Mouse (Mus musculus) heart, embryonic 12.5 days (tissue): ENCODE results near the gene Ndufaf7. TPM values are rescaled to one million over a fixed set of nuclear protein-coding genes. Genes with fewer than 3 reads are reported as not detected.
A peak's percentile ranks its signal among the peaks of the same experiment; 100 is the strongest.

Source experiments
- ATAC-seq: fragments of 200-750 bp; cut with Nextera tagmentation; 2 replicates; pipeline ENCODE4 v1.8.0; 2017; ENCODE audit warnings: moderate TSS enrichment, moderate library complexity; ENCODE audit not compliant: insufficient number of reproducible peaks, low FRiP score
- H3K27ac ChIP-seq: fragments of 300-500 bp; sonication (generic); 2 replicates; pipeline ENCODE4 v1.5.1; 2016; ENCODE audit warnings: mild to moderate bottlenecking, moderate library complexity; ENCODE audit not compliant: poor library complexity, severe bottlenecking
- H3K27me3 ChIP-seq: fragments of 300-500 bp; sonication (generic); replicated peaks from 2 replicates; pipeline ENCODE4 v1.6.1; 2016; ENCODE audit warnings: mild to moderate bottlenecking, moderate library complexity
- H3K36me3 ChIP-seq: fragments of 300-500 bp; sonication (generic); 2 replicates; pipeline ENCODE4 v1.6.1; 2016; ENCODE audit warnings: mild to moderate bottlenecking, moderate library complexity
- H3K4me1 ChIP-seq: fragments of 300-500 bp; sonication (generic); replicated peaks from 2 replicates; pipeline ENCODE4 v1.6.1; 2016; ENCODE audit warnings: mild to moderate bottlenecking
- H3K4me2 ChIP-seq: fragments of 300-500 bp; sonication (generic); 2 replicates; pipeline ENCODE4 v1.6.1; 2016; ENCODE audit warnings: mild to moderate bottlenecking, moderate library complexity
- H3K4me3 ChIP-seq: fragments of 300-500 bp; sonication (generic); 2 replicates; pipeline ENCODE4 v1.5.1; 2016; ENCODE audit warnings: mild to moderate bottlenecking
- H3K9ac ChIP-seq: fragments of 300-500 bp; sonication (generic); 2 replicates; pipeline ENCODE4 v1.6.1; 2016; ENCODE audit warnings: mild to moderate bottlenecking, moderate library complexity
- H3K9me3 ChIP-seq: fragments of 300-500 bp; sonication (generic); replicated peaks from 2 replicates; pipeline ENCODE4 v1.6.1; 2016; ENCODE audit warnings: mild to moderate bottlenecking, moderate library complexity
- WGBS: fragments of 180-500 bp; shearing (Covaris S2); methylation state at CpG from one replicate; pipeline ENCODE4 v1.1.7; 2016; 5-methylcytosine and 5-hydroxymethylcytosine counted together
- polyA plus RNA-seq: library from polyadenylated mRNA; unstranded; fragments of >200 nt; fragmentation: Nextera tagmentation; extraction: Ambion mirVana; gene quantifications from 2 replicates; pipeline ENCODE4 v1.2.1, GENCODE M21; 2016

Gene Ndufaf7
- polyA plus RNA-seq, result 61.2 and 65.4 TPM in 2 replicates

GRCm38 (mm10) chr17:78936466-78937228, at the start of gene Ndufaf7, which contains the start of gene Cebpz:
Gene Ndufaf7, plus strand, starts transcription at chr17:78937136.
Gene Cebpz, minus strand, starts transcription at chr17:78937066.
- ATAC-seq, result peak; percentile 97
- Histone ChIP-seq H3K27ac (peak within 1 kb of the TSS; percentile 32; the same call in 1 of the 2 replicates), H3K27me3 (no peaks in the 10 kb centered on the region), H3K9me3 (no peaks in the 10 kb centered on the region), H3K4me1 (peaks cover 20% of the 10 kb centered on the region), H3K9ac (peak within 1 kb of the TSS; percentile 83), H3K4me2 (peak within 1 kb of the TSS; percentile 90), H3K4me3 (peak within 1 kb of the TSS; percentile 91), H3K36me3 (peaks cover 47% of the 10 kb centered on the region)
- under 1% methylated on average over 45 of the region's 45 CpGs for WGBS

- ATAC-seq, result no peak
- no peak overlapping the region for H3K4me2 ChIP-seq
- no peaks in the 10 kb centered on the region for H3K9me3 ChIP-seq
- H3K4me1 ChIP-seq, result no peaks in the 10 kb centered on the region
- H3K4me3 ChIP-seq, result no peak overlapping the region
- H3K27ac ChIP-seq, result no peak overlapping the region
- WGBS, result 81% methylated on average over 4 of the region's 4 CpGs
- H3K36me3 ChIP-seq, result no peaks in the 10 kb centered on the region
- no peak overlapping the region for H3K9ac ChIP-seq
- no peaks in the 10 kb centered on the region for H3K27me3 ChIP-seq
These were observed 48.4 kb upstream of the Ndufaf7 start for GRCm38 (mm10) chr17:78888554-78888953.

- 52% methylated on average over 3 of the region's 3 CpGs for WGBS
- H3K4me3 ChIP-seq, result no peak overlapping the region
These were observed 47.8 kb upstream of the Ndufaf7 start for GRCm38 (mm10) chr17:78889184-78889583.

GRCm38 (mm10) chr17:78891020-78891419, 45.9 kb upstream of the Ndufaf7 start:
- H3K4me3 ChIP-seq, result no peak overlapping the region
- WGBS, result 74% methylated on average over 9 of the region's 9 CpGs
- no peak overlapping the region for H3K27ac ChIP-seq
- no peaks in the 10 kb centered on the region for H3K36me3 ChIP-seq
- no peak overlapping the region for H3K9ac ChIP-seq
- H3K9me3 ChIP-seq, result no peaks in the 10 kb centered on the region
- H3K4me2 ChIP-seq, result no peak overlapping the region
- H3K4me1 ChIP-seq, result 0 out of 2 replicates have a peak, but pooled peaks cover 4% of the 10 kb centered on the region
- H3K27me3 ChIP-seq, result no peaks in the 10 kb centered on the region
- ATAC-seq, result no peak

More at GRCm38 (mm10) chr17:78889184-78889583, 47.8 kb upstream of the Ndufaf7 start:
- no peaks in the 10 kb centered on the region for H3K36me3 ChIP-seq
- H3K27ac ChIP-seq, result no peak overlapping the region
- H3K4me2 ChIP-seq, result no peak overlapping the region
- H3K4me1 ChIP-seq, result no peaks in the 10 kb centered on the region
- no peak overlapping the region for H3K9ac ChIP-seq
- no peaks in the 10 kb centered on the region for H3K27me3 ChIP-seq
- no peaks in the 10 kb centered on the region for H3K9me3 ChIP-seq
- no peak for ATAC-seq

GRCm38 (mm10) chr17:78894991-78895390, 41.9 kb upstream of the Ndufaf7 start:
- Histone ChIP-seq H3K4me1 (0 out of 2 replicates have a peak, but pooled peaks cover 4% of the 10 kb centered on the region), H3K4me2 (peak overlapping the region; percentile 60), H3K36me3 (no peaks in the 10 kb centered on the region), H3K9me3 (no peaks in the 10 kb centered on the region), H3K27ac (no peak overlapping the region), H3K4me3 (no peak overlapping the region), H3K9ac (no peak overlapping the region), H3K27me3 (no peaks in the 10 kb centered on the region)
- ATAC-seq, result no peak
- 72% methylated on average over 7 of the region's 7 CpGs for WGBS

- Histone ChIP-seq H3K27me3 (no peaks in the 10 kb centered on the region), H3K4me3 (0 out of 2 replicates have a peak overlapping the region, but pooled peaks have one; percentile 23), H3K36me3 (no peaks in the 10 kb centered on the region), H3K4me1 (0 out of 2 replicates have a peak, but pooled peaks cover 4% of the 10 kb centered on the region), H3K9ac (no peak overlapping the region), H3K27ac (no peak overlapping the region), H3K4me2 (peak overlapping the region; percentile 60), H3K9me3 (0 out of 2 replicates have a peak, but pooled peaks cover 4% of the 10 kb centered on the region)
- ATAC-seq, result 0 out of 2 replicates have a peak, but pooled peaks have one; percentile 22
- WGBS, result 29% methylated on average over 8 of the region's 8 CpGs
These were observed 41.5 kb upstream of the Ndufaf7 start for GRCm38 (mm10) chr17:78895394-78895793.

- H3K4me1 ChIP-seq, result no peaks in the 10 kb centered on the region
- H3K27ac ChIP-seq, result no peak overlapping the region
- no peak overlapping the region for H3K4me2 ChIP-seq
- H3K36me3 ChIP-seq, result no peaks in the 10 kb centered on the region
- no peak overlapping the region for H3K4me3 ChIP-seq
- H3K9ac ChIP-seq, result no peak overlapping the region
- 0 out of 2 replicates have a peak, but pooled peaks cover 4% of the 10 kb centered on the region for H3K9me3 ChIP-seq
- H3K27me3 ChIP-seq, result no peaks in the 10 kb centered on the region
- ATAC-seq, result no peak
- WGBS, result 56% methylated on average over 2 of the region's 2 CpGs
These were observed 33.8 kb upstream of the Ndufaf7 start for GRCm38 (mm10) chr17:78903158-78903557.

- Histone ChIP-seq H3K36me3 (no peaks in the 10 kb centered on the region), H3K27me3 (no peaks in the 10 kb centered on the region), H3K4me3 (no peak within 1 kb of the TSS), H3K27ac (no peak within 1 kb of the TSS), H3K9me3 (no peaks in the 10 kb centered on the region), H3K9ac (no peak within 1 kb of the TSS), H3K4me1 (no peaks in the 10 kb centered on the region), H3K4me2 (no peak within 1 kb of the TSS)
- ATAC-seq, result no peak
- WGBS, result 86% methylated on average over 5 of the region's 5 CpGs
These were observed 30.0 kb upstream of the Ndufaf7 start, which contains the start of gene Sult6b1 for GRCm38 (mm10) chr17:78906892-78907291. Gene Sult6b1, minus strand, starts transcription at chr17:78906992.

- Histone ChIP-seq H3K9ac (no peak overlapping the region), H3K27ac (no peak overlapping the region), H3K36me3 (no peaks in the 10 kb centered on the region), H3K4me1 (no peaks in the 10 kb centered on the region), H3K27me3 (no peaks in the 10 kb centered on the region), H3K4me2 (no peak overlapping the region), H3K4me3 (no peak overlapping the region), H3K9me3 (no peaks in the 10 kb centered on the region)
- no peak for ATAC-seq
- 76% methylated on average over 2 of the region's 2 CpGs for WGBS
These were observed 27.6 kb upstream of the Ndufaf7 start for GRCm38 (mm10) chr17:78909374-78909773.

GRCm38 (mm10) chr17:78912861-78913281, 24.1 kb upstream of the Ndufaf7 start:
- Histone ChIP-seq H3K27ac (0 out of 2 replicates have a peak overlapping the region, but pooled peaks have one; percentile 28), H3K4me2 (peak overlapping the region; percentile 59), H3K4me3 (peak overlapping the region; percentile 49), H3K4me1 (peaks cover 6% of the 10 kb centered on the region), H3K36me3 (no peaks in the 10 kb centered on the region), H3K27me3 (no peaks in the 10 kb centered on the region), H3K9ac (no peak overlapping the region), H3K9me3 (no peaks in the 10 kb centered on the region)
- 13% methylated on average over 6 of the region's 6 CpGs for WGBS
- ATAC-seq, result no peak

GRCm38 (mm10) chr17:78913921-78914320, 23.0 kb upstream of the Ndufaf7 start:
- peaks cover 6% of the 10 kb centered on the region; the same call in 1 of the 2 replicates for H3K36me3 ChIP-seq
- no peak for ATAC-seq
- WGBS, result 72% methylated on average over 3 of the region's 3 CpGs

More at GRCm38 (mm10) chr17:78913921-78914320, 23.0 kb upstream of the Ndufaf7 start:
- Histone ChIP-seq H3K9me3 (no peaks in the 10 kb centered on the region), H3K4me2 (no peak overlapping the region), H3K9ac (no peak overlapping the region), H3K27me3 (no peaks in the 10 kb centered on the region), H3K4me1 (peaks cover 6% of the 10 kb centered on the region), H3K4me3 (no peak overlapping the region), H3K27ac (no peak overlapping the region)
